Mouse (Mus musculus): Measurements from ENCODE around the gene Mtif2.
A peak's percentile ranks its signal among the peaks of the same experiment; 100 is the strongest.
"Not testable (repeated sequence)": the region's sequence is repeated elsewhere in the genome, so short reads cannot be mapped to it uniquely, and the experiment has no call there.

Mtif2 gene

GRCm38 (mm10) chr11:29525988-29526794 lies at the start of gene Mtif2:
Mtif2 (plus strand) TSS chr11:29526408.
- peak; percentile 81 for DNase-seq

- no peak for DNase-seq
Measured at GRCm38 (mm10) chr11:29493135-29493534, 33.1 kb upstream of the Mtif2 start.

DNA sequence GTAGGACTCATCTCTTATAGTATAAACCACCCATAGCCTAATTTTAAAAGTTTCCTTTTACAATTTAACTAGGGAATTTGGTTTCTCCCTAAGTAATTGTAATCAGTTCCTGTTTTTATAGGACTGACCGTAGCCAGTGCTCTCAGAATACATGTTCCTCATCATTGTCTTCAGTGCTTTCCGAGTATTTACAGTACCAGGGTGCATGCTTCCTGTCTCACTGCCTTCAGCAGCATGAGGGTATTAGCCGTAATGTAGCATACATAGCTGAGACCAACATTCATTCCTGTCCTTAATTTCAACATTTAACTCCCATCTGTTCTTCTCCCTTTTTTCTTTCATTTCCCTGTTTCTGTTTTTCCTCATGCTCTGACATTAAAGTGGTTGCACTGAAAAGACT lies 29.2 kb upstream of the Mtif2 start:
- no peak for DNase-seq

DNA sequence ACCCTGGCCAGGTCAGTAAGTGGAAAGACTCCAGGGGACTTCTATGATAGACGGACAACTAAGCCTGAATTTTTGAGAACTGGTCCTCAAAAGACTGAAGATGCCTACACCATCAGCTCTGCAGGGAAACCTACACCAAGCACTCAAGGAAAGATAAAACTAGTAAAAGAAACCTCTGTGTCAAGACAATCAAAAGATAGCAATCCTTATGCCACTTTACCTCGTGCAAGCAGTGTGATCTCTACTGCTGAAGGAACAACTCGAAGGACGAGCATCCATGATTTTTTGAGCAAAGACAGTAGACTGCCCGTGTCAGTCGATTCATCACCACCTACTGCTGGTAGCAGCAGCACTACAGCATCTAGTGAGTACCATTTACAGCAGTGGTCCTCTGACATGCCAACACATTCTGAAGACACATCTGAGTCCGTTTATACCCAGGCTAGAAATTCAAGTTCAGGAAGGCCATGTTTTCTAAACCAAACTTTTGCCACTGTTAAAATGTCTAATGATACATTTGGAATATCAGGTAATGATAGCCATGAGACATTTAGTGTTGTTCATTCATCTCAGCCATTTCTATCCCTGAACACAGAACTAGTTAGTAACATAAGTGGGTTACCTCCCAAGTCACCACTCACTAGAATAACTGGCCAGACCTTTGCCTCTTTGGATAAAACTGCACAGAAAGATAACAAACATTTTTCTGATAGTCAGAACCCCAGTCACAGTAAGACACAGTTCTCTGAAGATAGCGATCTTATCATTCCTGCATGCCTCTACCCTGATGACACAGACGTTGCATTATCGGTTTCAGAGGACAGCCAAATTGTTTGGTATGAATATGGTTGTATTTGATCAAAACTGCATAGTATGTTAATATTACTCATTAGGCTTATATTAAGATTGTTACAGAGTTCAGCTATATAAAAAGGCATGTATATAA lies 22.0 kb upstream of the Mtif2 start:
- no peak for DNase-seq

GRCm38 (mm10) chr11:29504899-29505625 lies 21.1 kb upstream of the Mtif2 start:
- no peak for DNase-seq

GRCm38 (mm10) chr11:29509421-29509820 lies 16.8 kb upstream of the Mtif2 start:
- DNase-seq: no peak

GRCm38 (mm10) chr11:29512818-29513535 lies 13.2 kb upstream of the Mtif2 start:
- DNase-seq: no peak

GRCm38 (mm10) chr11:29514325-29514681 lies 11.9 kb upstream of the Mtif2 start:
- no peak for DNase-seq

DNA sequence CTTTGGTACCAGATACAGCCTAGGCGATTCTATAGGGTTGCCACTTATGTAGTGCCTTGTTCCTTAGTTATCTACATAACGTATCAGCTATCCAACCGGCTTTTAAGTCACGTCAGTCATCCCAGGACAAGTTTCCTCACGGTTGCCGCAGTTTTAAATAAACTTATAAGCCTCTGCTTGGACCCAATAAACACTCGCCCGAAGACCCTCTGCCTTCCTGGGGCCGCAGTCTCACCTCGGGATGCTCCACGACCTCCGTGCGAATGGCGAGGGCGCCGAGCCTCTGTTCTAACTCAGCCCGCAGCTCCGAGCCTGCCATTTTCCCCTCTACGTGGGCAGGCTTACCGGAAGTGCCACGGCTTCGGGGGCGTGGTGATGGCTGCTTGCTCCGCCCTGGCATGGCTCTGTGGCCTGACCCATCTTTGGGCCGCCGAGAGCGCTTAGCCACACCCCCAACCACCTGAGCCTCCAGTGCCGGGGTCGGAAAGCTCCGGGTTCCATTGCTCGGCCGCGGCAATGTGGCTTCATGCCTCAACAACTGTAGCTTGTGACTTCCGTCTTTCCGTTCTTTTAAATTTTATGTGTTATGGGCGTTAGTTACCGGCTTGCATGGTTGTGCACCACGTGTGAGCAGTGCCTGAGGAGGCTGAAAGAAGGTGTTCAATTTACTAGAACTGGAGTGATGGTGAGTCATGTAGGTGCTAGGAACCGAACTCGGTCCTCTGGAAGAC lies 11.4 kb upstream of the Mtif2 start, which contains the start of gene Prorsd1:
TSS of gene Prorsd1 (minus strand) at position 352 of the 731 bp plus-strand sequence.
- peak; percentile 88 for DNase-seq

GRCm38 (mm10) chr11:29538201-29538600 lies 12.0 kb downstream of the Mtif2 start:
- DNase-seq: no peak

DNA sequence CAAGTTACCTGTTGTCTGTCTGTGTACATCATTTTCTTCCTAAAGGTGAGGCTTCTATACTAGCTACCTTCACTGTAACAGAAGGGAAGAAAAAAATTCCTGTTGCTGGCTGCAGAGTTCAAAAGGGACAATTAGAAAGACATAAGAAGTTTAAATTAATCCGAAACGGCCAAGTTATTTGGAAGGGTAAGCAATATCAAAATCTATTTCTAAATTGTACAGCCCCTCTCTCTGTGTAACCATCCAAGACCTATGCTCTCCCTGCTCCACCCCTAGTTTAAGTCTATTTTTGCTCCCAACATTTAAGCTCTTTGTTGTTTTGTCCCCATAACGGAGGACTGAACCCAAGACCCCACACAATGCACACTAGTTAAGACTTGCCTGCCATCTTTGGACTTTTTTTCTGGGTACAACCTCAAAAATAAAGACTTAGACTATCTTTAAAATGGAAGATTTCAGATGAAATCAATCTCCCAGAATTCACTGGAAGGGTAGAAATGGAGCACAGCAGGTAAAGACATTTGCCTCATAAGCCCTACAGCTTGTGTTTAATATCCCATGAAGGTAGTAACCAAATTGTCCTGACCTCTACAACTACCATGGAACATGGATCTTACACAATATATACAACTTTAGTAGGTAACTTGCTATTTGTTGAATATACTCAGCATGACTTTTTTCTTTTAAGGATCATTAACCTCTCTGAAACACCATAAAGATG lies 18.2 kb downstream of the Mtif2 start:
- no peak for DNase-seq

DNA sequence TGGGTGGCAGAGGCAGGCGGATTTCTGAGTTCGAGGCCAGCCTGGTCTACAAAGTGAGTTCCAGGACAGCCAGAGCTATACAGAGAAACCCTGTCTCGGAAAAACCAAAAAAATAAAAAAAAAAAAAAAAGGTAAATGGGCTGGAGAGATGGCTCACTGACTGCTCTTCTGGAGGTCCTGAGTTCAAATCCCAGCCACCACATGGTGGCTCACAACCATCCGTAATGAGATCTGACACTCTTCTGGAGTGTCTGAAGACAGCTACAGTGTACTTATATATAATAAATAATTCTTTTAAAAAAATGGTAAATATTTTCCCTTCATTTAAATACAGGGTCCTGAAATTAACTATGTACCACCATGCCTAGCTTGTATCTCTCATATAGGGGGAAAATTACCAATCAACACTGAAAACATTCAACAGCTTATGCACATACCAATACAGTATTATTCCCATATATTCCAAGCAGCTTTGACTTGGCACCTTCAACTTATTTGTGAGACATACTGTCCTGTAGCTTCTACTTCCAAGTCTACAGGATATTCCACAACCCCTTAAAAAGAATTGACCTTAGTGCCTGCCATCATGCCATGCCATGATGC lies 19.0 kb downstream of the Mtif2 start:
- DNase-seq: not testable (repeated sequence)

DNA sequence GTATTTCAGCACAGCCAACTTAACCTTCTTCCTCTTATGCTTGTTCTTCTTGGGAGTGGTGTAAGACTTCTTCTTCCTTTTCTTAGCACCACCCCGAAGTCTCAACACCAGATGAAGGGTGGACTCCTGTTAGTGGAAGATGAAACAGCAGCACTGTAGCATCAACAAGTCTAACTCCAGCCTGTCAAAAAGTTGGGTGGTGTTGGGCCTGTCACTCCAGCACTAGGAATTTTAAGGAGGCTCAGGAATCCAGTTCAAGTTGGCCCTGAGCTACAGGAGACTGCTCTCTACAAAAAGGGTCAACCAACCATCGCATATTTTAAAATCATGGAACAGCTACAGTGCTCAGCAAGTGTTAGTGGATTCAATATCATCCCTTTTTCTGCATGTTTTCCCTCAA lies 20.1 kb downstream of the Mtif2 start:
- DNase-seq: not testable (repeated sequence)

DNA sequence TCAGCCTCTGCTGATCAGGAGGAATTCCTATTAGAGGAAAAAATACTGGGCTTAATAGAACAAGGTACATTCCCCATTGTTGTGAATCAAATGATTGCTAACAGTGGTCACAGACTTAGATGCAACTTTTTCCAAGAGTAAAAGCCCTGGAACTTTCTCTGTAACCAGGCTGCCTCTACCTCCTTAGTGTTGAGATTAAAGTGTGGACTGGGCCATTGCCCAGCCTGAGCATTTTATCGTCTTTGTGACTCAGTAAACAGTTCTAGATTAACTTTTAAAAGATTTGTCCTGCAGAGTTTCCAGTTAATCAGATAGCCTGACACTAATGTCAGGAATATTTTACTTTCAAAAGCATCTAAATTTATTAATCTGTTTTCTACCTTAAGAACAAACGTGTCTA lies 20.6 kb downstream of the Mtif2 start:
- no peak for DNase-seq

GRCm38 (mm10) chr11:29547249-29547751 lies 21.1 kb downstream of the Mtif2 start:
- no peak for DNase-seq

DNA sequence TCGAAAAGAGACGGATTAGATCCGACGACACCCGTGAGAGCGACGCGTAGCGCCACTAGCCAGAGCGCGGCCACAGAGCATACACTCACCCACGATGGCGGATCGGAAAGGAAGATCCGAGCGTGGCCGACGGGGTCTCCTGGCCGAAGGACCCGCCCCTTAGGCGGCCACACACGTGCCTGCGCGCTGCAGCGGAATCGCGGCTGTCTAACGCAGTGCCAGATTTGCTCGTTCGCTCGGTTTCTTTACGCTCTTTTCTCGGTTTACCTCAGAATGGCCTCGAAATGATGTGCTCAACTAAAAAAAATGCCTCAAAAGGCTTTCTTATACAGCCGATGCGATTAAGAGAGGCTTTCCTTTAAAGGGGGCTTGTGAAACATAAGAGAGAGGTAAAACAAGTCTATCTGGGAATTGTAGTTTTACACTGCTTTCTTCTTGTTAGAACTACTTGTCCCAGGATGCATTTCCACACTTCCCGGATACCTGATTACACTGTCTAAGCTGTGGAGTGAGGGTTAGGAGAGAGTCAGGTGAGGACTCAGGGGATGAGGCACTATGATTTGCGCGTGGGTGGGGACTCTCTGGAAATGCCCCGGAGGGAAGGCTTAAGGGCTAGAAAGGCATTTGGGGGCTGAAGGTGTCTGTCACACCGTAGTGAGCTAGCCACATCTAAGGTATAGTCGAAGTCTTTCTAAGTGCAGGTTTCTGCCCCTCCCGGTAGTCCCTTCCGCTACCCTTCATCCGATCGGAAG lies 21.7 kb downstream of the Mtif2 start, which contains the start of the genes Clhc1 and Rps27a:
TSS of gene Clhc1 (plus strand) at position 199 of the 752 bp plus-strand sequence.
TSS of gene Rps27a (minus strand) at position 358 of the 752 bp plus-strand sequence.
- DNase-seq: peak; percentile 92

- DNase-seq: peak; percentile 28
Measured at GRCm38 (mm10) chr11:29548504-29549424, 22.6 kb downstream of the Mtif2 start.

GRCm38 (mm10) chr11:29549425-29549778 lies 23.2 kb downstream of the Mtif2 start:
- DNase-seq: no peak
